Comparison of ENCODE assay signal across 8 mouse cellular contexts in genomic region chr17:56558448-56558847, GRCm38 (mm10). TPM values are rescaled to one million over a fixed set of nuclear protein-coding genes. Genes with fewer than 3 reads are reported as not detected.
DNase-seq lines count a peak whose midpoint lies in the region; ATAC-seq and TF ChIP-seq lines count a peak whose summit lies in the region.

No protein-coding gene starts in this region.

- H3K36me3 ChIP-seq in intestine, postnatal 0 days (ENCODE audit: control insufficient read depth, insufficient read depth), result peaks cover 26% of the 10 kb centered on the region
- H3K36me3 ChIP-seq in limb, embryonic 13.5 days, result peaks cover 28% of the 10 kb centered on the region
- H3K36me3 ChIP-seq in midbrain, postnatal 0 days (ENCODE audit: insufficient read depth, low read length), result peaks cover 27% of the 10 kb centered on the region
- H3K36me3 ChIP-seq in splenic B cell, adult 2 months (ENCODE audit: control insufficient read depth, insufficient read depth, low read length, poor library complexity, severe bottlenecking), result peaks cover 4% of the 10 kb centered on the region; the same call in 1 of the 2 replicates

- H3K9ac ChIP-seq in intestine, postnatal 0 days (ENCODE audit: low read depth, low read length), result no peak overlapping the region
- no peak overlapping the region for H3K9ac ChIP-seq in limb, embryonic 13.5 days
- H3K9ac ChIP-seq in midbrain, postnatal 0 days (replicated peaks; ENCODE audit: low read length, poor library complexity, severe bottlenecking), result no peak overlapping the region

- H3K27ac ChIP-seq in intestine, postnatal 0 days (ENCODE audit: low read depth, low read length), result no peak overlapping the region
- H3K27ac ChIP-seq in limb, embryonic 13.5 days, result no peak overlapping the region
- no peak overlapping the region for H3K27ac ChIP-seq in midbrain, postnatal 0 days (ENCODE audit: low read depth, low read length)

- 20% methylated on average over 3 of the region's 3 CpGs for WGBS in intestine, postnatal 0 days
- WGBS in limb, embryonic 13.5 days, result 25% methylated on average over 3 of the region's 3 CpGs
- WGBS in midbrain, postnatal 0 days, result 16% methylated on average over 3 of the region's 3 CpGs

- no peak overlapping the region for H3K4me2 ChIP-seq in intestine, postnatal 0 days (replicated peaks; ENCODE audit: low read depth)
- no peak overlapping the region for H3K4me2 ChIP-seq in limb, embryonic 13.5 days (replicated peaks)
- H3K4me2 ChIP-seq in midbrain, postnatal 0 days (ENCODE audit: low read depth, low read length, poor library complexity, severe bottlenecking), result no peak overlapping the region

- ATAC-seq in activated CD4-positive, CD25-positive, alpha-beta regulatory T cell, adult 4 months, result peak; percentile 65
- 0 out of 2 replicates have a peak, but pooled peaks have one; percentile 28 for ATAC-seq in intestine, postnatal 0 days
- peak; percentile 46; the same call in 1 of the 2 replicates for ATAC-seq in limb, embryonic 13.5 days (ENCODE audit: low FRiP score, low read depth)
- ATAC-seq in midbrain, postnatal 0 days (ENCODE audit: low FRiP score), result peak; percentile 57

- TF ChIP-seq CTCF in intestine, postnatal 0 days (IDR thresholded peaks at IDR 0.05; ENCODE audit: low read depth), result peak; percentile 94
- peak; percentile 90 for TF ChIP-seq CTCF in midbrain, postnatal 0 days (IDR thresholded peaks at IDR 0.05)

- no peaks in the 10 kb centered on the region for H3K9me3 ChIP-seq in intestine, postnatal 0 days (ENCODE audit: control insufficient read depth)
- no peaks in the 10 kb centered on the region for H3K9me3 ChIP-seq in limb, embryonic 13.5 days
- H3K9me3 ChIP-seq in midbrain, postnatal 0 days (ENCODE audit: low read length), result no peaks in the 10 kb centered on the region

- no peaks in the 10 kb centered on the region for H3K27me3 ChIP-seq in intestine, postnatal 0 days (replicated peaks; ENCODE audit: control insufficient read depth, insufficient read depth, low read length)
- no peaks in the 10 kb centered on the region for H3K27me3 ChIP-seq in limb, embryonic 13.5 days
- H3K27me3 ChIP-seq in midbrain, postnatal 0 days (ENCODE audit: insufficient read depth, low read length), result no peaks in the 10 kb centered on the region
- no peaks in the 10 kb centered on the region for H3K27me3 ChIP-seq in splenic B cell, adult 2 months (ENCODE audit: control insufficient read depth, insufficient read depth, low read length, poor library complexity, severe bottlenecking)

- peak; percentile 77 for DNase-seq in 3T3-L1 (ENCODE audit: low read depth, low spot score)
- peak; percentile 65 to 78 for DNase-seq in cerebellum, postnatal 4 days (ENCODE audit: low spot score in 2 of 2)
- peak; percentile 30 to 33 for DNase-seq in gastrocnemius, adult 8-10 months (ENCODE audit: low spot score in 2 of 2)
- peak; percentile 80 for DNase-seq in midbrain, postnatal 0 days (ENCODE audit: low spot score)
- DNase-seq in splenic B cell, adult 2 months (ENCODE audit: low read depth, low spot score), result peak; percentile 74

- H3K4me1 ChIP-seq in intestine, postnatal 0 days (replicated peaks; ENCODE audit: control insufficient read depth, insufficient read depth, low read length), result no peaks in the 10 kb centered on the region
- H3K4me1 ChIP-seq in limb, embryonic 13.5 days, result no peaks in the 10 kb centered on the region
- no peaks in the 10 kb centered on the region for H3K4me1 ChIP-seq in midbrain, postnatal 0 days (ENCODE audit: insufficient read depth, low read length)

- H3K4me3 ChIP-seq in intestine, postnatal 0 days (ENCODE audit: low read depth, low read length), result no peak overlapping the region
- no peak overlapping the region for H3K4me3 ChIP-seq in limb, embryonic 13.5 days
- H3K4me3 ChIP-seq in midbrain, postnatal 0 days (ENCODE audit: low read depth, low read length), result no peak overlapping the region

RNA-seq across cellular contexts. Expression of gene Gm20219, which starts 4.3 kb away (rescaled TPM):
- polyA plus RNA-seq in activated CD4-positive, CD25-positive, alpha-beta regulatory T cell, adult 4 months (2017; shearing (Covaris generic)), result 1 to 10 TPM; 1.4 to 2.4 TPM
- total RNA-seq in gastrocnemius, adult 8-10 months (2022), result under 1 TPM; 0.31 to 0.83 (median 0.40) TPM
- polyA plus RNA-seq in intestine, postnatal 0 days (2015; fragmentation: Nextera tagmentation; extraction: Ambion mirVana), result not detected in 2 replicates
- polyA plus RNA-seq in limb, embryonic 13.5 days (2015; fragmentation: Nextera tagmentation; extraction: Ambion mirVana), result 2.5 and 2.6 TPM in 2 replicates
- 0.22 TPM in 1 of 2 replicates, not detected in the other for total RNA-seq in midbrain, postnatal 0 days (2014; rRNA removed)
- polyA plus RNA-seq in midbrain, postnatal 0 days (2015; fragmentation: Nextera tagmentation; extraction: Ambion mirVana), result 0.26 and 0.56 TPM in 2 replicates

RNA-seq across cellular contexts. Expression of gene Safb2, which starts 25.9 kb away (rescaled TPM):
- polyA plus RNA-seq in activated CD4-positive, CD25-positive, alpha-beta regulatory T cell, adult 4 months (2017; shearing (Covaris generic)), result 10 to 100 TPM; 39.6 to 40.2 TPM
- 10 to 100 TPM; 19.7 to 30.7 (median 25.9) TPM for total RNA-seq in gastrocnemius, adult 8-10 months (2022)
- 22.3 and 31.3 TPM in 2 replicates for polyA plus RNA-seq in intestine, postnatal 0 days (2015; fragmentation: Nextera tagmentation; extraction: Ambion mirVana)
- polyA plus RNA-seq in limb, embryonic 13.5 days (2015; fragmentation: Nextera tagmentation; extraction: Ambion mirVana), result 85.2 and 91.4 TPM in 2 replicates
- 30.7 and 45.2 TPM in 2 replicates for total RNA-seq in midbrain, postnatal 0 days (2014; rRNA removed)
- 42.1 and 48.9 TPM in 2 replicates for polyA plus RNA-seq in midbrain, postnatal 0 days (2015; fragmentation: Nextera tagmentation; extraction: Ambion mirVana)

RNA-seq across cellular contexts. Expression of gene Safb, which starts 26.2 kb away (rescaled TPM):
- polyA plus RNA-seq in activated CD4-positive, CD25-positive, alpha-beta regulatory T cell, adult 4 months (2017; shearing (Covaris generic)), result 10 to 100 TPM; 34.0 to 45.4 TPM
- total RNA-seq in gastrocnemius, adult 8-10 months (2022), result 10 to 100 TPM; 29.6 to 46.7 (median 37.6) TPM
- 40.0 and 44.9 TPM in 2 replicates for polyA plus RNA-seq in intestine, postnatal 0 days (2015; fragmentation: Nextera tagmentation; extraction: Ambion mirVana)
- polyA plus RNA-seq in limb, embryonic 13.5 days (2015; fragmentation: Nextera tagmentation; extraction: Ambion mirVana), result 113 and 121 TPM in 2 replicates
- 56.1 and 56.4 TPM in 2 replicates for total RNA-seq in midbrain, postnatal 0 days (2014; rRNA removed)
- 79.1 and 95.9 TPM in 2 replicates for polyA plus RNA-seq in midbrain, postnatal 0 days (2015; fragmentation: Nextera tagmentation; extraction: Ambion mirVana)

RNA-seq across cellular contexts. Expression of gene Znrf4, which starts 46.2 kb away (rescaled TPM):
- not detected for polyA plus RNA-seq in activated CD4-positive, CD25-positive, alpha-beta regulatory T cell, adult 4 months (2017; shearing (Covaris generic))
- not detected for total RNA-seq in gastrocnemius, adult 8-10 months (2022)
- polyA plus RNA-seq in intestine, postnatal 0 days (2015; fragmentation: Nextera tagmentation; extraction: Ambion mirVana), result not detected in 2 replicates
- not detected in 2 replicates for polyA plus RNA-seq in limb, embryonic 13.5 days (2015; fragmentation: Nextera tagmentation; extraction: Ambion mirVana)
- total RNA-seq in midbrain, postnatal 0 days (2014; rRNA removed), result not detected in 2 replicates
- not detected in 2 replicates for polyA plus RNA-seq in midbrain, postnatal 0 days (2015; fragmentation: Nextera tagmentation; extraction: Ambion mirVana)

RNA-seq across cellular contexts. Expression of gene 2410015M20Rik, which starts 51.1 kb away (rescaled TPM):
- polyA plus RNA-seq in activated CD4-positive, CD25-positive, alpha-beta regulatory T cell, adult 4 months (2017; shearing (Covaris generic)), result 100 to 1,000 TPM; 272 to 317 TPM
- 100 to 1,000 TPM; 119 to 142 (median 131) TPM for total RNA-seq in gastrocnemius, adult 8-10 months (2022)
- 358 and 361 TPM in 2 replicates for polyA plus RNA-seq in intestine, postnatal 0 days (2015; fragmentation: Nextera tagmentation; extraction: Ambion mirVana)
- 226 and 230 TPM in 2 replicates for polyA plus RNA-seq in limb, embryonic 13.5 days (2015; fragmentation: Nextera tagmentation; extraction: Ambion mirVana)
- total RNA-seq in midbrain, postnatal 0 days (2014; rRNA removed), result 58.2 and 72.8 TPM in 2 replicates
- 196 and 197 TPM in 2 replicates for polyA plus RNA-seq in midbrain, postnatal 0 days (2015; fragmentation: Nextera tagmentation; extraction: Ambion mirVana)
